Mouse (Mus musculus): ENCODE measurements around the gene Lsamp.

- no peak for TF ChIP-seq CHD1 (IDR thresholded peaks at IDR 0.05; ENCODE audit: low read depth, low read length)
- TF ChIP-seq CTCF (conservative IDR thresholded peaks at IDR 0.05 in 1 of 2, IDR thresholded peaks at IDR 0.05 in 1 of 2; ENCODE audit: low read depth in 2 of 2, low read length in 2 of 2): no peak
- TF ChIP-seq E2F4 (IDR thresholded peaks at IDR 0.05; ENCODE audit: insufficient replicate concordance, low read depth, low read length): no peak
- no peak for TF ChIP-seq ZMIZ1 (IDR thresholded peaks at IDR 0.05; ENCODE audit: low read depth, low read length)
- no peak for TF ChIP-seq ELF1 (IDR thresholded peaks at IDR 0.05; ENCODE audit: low read depth, low read length)
- no peak for TF ChIP-seq ZNF384 (IDR thresholded peaks at IDR 0.05; ENCODE audit: low read depth, low read length)
- TF ChIP-seq MAX (IDR thresholded peaks at IDR 0.05; ENCODE audit: low read length): no peak
- TF ChIP-seq JUN (IDR thresholded peaks at IDR 0.05; ENCODE audit: insufficient read depth, low read depth, low read length): no peak
- TF ChIP-seq USF2 (conservative IDR thresholded peaks at IDR 0.05; ENCODE audit: low read depth, low read length): no peak
- no peak for TF ChIP-seq POLR2A (IDR thresholded peaks at IDR 0.05; ENCODE audit: low read depth, low read length)
- TF ChIP-seq MAFK (IDR thresholded peaks at IDR 0.05; ENCODE audit: insufficient replicate concordance, low read length): no peak
These were observed 643.0 kb downstream of the Lsamp start for GRCm38 (mm10) chr16:40627159-40627558.
